Mouse (Mus musculus): ENCODE measurements around the gene Gfm2.
"Not testable (repeated sequence)": the region's sequence is repeated elsewhere in the genome, so short reads cannot be mapped to it uniquely, and the experiment has no call there.

Gene Gfm2

DNA sequence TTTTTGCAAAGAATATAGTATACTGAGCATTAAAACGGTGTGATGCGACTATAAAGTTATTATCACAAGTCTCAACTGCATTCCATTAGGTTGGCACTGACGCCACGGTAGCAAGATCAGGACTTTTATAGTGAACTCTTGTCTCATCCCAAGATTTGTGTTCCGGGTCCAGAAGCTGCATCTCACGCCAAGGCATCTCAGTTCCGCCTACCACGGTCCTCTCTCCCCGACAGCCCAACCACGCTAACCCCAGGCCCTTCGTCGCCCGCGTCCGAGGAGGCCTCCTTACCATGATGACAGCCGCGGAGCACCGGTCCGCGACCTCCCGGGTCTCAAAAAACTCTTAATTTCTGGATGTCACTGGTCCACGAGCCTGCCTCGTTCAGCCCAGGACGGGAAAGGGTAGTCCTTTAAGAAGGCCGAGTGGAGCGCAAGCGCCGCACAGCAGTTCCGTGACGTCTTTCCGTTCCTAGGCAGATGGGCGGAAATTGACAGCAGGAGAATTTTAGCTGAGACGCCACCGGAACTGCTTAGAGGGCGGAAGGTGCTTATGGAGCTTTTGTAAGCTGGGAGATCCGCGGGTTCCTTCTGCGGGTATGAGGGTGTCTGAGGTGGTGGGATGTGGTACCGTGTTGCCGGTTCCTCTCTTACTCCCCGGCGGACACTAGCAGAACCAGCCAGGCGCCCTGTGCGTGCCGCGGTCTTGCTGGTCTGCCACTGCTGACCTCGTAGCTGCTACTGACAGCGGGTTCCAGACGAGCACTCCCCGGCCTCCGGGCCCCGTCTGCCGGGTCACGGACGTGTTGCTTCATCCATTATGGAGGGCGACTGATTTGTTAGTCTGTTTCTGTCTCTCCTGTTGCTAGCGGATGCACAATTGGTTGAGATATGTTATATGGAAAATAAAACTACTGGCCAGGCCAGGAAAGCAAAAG lies at the start of gene Gfm2, which contains the start of gene Nsa2:
Gene Gfm2 (plus strand): TSS at position 472 of the 935 bp plus-strand sequence.
Gene Nsa2 (minus strand): TSS at position 472 of the 935 bp plus-strand sequence.
- peak; percentile 91 for DNase-seq (ENCODE audit: low spot score)

DNA sequence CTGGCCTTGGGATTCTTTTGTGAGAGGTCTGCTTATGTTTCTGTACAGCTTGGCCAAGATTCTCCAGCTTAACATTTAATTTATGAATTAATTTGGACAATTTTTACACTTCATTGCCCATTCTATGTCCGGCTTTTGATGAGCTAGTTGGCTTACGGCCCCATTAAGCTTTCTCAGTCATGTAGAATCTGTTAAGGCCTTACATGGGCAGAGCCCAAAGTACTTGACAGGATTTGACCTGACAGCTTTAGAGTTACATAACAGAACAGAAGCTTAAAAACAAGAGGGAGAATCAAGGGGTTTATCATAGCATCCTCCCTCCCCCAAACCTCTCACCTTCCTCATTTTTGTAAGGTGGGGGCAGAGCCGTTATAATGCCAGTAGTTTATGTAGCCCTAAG lies 49.6 kb upstream of the Gfm2 start:
- no peak for DNase-seq (ENCODE audit: low spot score)

DNA sequence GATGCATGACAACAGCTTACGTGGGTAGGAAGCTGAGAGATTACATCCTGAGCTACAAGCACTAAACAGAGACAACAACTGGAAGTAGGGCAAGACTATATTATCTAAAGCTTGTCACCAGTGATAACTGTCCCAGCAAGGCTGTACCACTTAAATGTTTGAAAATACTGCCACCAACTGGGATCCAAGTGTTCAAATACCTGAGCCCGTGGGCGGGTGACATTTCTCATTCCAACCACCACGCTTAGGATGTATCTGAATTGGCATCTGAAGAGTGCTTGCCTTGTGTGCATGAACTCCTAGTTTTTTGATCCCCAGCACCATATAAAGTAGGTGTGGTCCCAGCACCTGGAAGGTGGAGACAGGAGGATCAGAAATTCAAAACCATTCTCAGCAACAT lies 42.0 kb upstream of the Gfm2 start:
- no peak for DNase-seq (ENCODE audit: low spot score)

DNA sequence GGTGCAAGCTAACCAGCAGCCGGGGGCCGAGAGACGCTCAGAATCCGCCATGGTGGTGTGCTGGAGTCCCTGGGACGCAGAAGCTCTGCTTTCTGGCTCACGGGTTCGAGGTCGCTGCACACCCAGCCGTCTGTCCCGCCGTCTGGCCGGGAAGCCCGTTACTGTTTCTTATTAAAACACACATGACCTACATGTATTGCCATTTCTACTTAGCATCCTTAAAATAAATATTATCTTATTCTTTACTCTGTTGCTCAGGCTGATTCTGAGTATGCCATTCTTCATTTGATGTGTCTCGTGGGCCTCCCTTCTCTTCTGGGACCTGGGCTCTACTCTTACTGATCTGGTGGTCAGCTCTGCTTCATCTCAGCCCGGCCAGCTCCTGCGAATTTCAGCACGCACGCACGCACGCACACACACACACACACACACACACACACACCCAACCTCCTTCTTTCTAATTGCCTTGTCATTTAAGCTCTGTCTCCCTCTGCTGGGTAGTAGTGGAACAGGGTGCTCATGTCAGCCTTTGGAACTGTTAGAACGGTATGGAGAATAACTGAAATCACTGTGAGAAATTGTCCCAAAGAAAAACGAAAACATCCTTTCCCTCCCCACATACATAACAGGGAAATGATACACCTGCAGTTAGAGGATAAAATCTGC lies 38.4 kb upstream of the Gfm2 start, which contains the start of gene Gm6169:
Gene Gm6169 (minus strand): TSS at position 51 of the 666 bp plus-strand sequence.
- peak; percentile 81 for DNase-seq (ENCODE audit: low spot score)

DNA sequence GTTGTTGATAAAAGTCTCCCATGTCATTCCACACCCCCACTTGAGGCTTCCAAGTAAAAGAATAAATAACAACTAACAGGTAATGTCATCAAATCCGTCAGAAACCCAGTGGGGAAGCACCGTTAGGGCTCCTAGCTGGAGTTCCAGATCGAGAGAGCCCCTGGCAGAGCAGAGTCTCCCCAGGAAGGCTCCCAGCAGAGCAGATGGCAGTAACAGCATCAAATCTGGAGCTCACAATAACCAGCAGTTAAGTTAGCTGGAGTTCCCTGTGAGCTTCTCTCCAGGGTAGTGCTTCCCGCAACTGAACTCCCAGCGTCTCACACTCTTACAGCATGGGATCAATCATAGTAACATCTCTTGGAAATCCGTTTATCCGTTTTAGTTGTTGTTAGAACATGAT lies 32.7 kb upstream of the Gfm2 start:
- DNase-seq (ENCODE audit: low spot score), result peak; percentile 23

GRCm38 (mm10) chr13:97107721-97108120 lies 30.0 kb upstream of the Gfm2 start:
- not testable (repeated sequence) for DNase-seq (ENCODE audit: low spot score)

- no peak for DNase-seq (ENCODE audit: low spot score)
Observed at GRCm38 (mm10) chr13:97109046-97109445, 28.7 kb upstream of the Gfm2 start.

GRCm38 (mm10) chr13:97121341-97121740 lies 16.4 kb upstream of the Gfm2 start:
- DNase-seq (ENCODE audit: low spot score), result no peak

- DNase-seq (ENCODE audit: low spot score), result not testable (repeated sequence)
Observed at GRCm38 (mm10) chr13:97129654-97130053, 8.1 kb upstream of the Gfm2 start.

GRCm38 (mm10) chr13:97130413-97130812 lies 7.3 kb upstream of the Gfm2 start:
- DNase-seq (ENCODE audit: low spot score), result not testable (repeated sequence)

- DNase-seq (ENCODE audit: low spot score), result not testable (repeated sequence)
Observed at GRCm38 (mm10) chr13:97138404-97138931, 731 bp downstream of the Gfm2 start.

DNA sequence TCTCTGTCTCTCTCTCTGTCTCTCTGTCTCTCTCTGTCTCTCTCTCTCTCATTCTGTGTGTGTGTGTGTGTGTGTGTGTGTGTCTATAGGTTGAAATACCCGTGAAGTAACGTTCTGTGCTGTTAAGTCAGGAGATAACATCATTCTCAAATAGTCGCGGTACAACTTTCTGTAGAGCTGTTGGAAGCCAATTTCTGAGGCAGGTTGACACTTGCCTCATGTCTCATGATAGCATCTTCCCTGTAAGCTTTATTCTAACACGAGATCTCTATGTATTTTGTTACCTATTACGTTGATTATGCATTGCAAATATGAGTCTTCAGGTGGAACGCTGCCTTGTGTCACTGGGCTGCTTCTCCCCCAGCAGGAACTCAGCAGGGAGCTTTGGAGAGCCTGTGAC lies 4.6 kb downstream of the Gfm2 start:
- DNase-seq (ENCODE audit: low spot score), result no peak

DNA sequence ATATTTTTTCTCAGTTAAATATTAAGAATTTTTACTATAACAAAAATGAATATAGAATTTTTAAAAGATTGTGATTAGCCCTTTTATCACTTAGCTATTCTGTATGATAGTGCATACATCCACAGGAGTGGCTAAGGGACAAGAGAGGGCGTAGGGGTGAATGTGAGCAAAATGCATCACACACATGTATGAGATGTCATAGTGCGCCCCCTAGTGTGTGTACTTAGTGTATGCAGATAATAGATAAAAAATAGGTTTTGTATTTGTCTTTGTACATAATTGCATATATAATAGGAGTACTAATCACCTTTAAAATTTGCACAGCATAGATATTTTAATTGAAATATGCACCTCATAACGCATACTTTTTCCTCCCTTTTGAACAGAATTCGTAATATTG lies 8.1 kb downstream of the Gfm2 start:
- DNase-seq (ENCODE audit: low spot score), result no peak

DNA sequence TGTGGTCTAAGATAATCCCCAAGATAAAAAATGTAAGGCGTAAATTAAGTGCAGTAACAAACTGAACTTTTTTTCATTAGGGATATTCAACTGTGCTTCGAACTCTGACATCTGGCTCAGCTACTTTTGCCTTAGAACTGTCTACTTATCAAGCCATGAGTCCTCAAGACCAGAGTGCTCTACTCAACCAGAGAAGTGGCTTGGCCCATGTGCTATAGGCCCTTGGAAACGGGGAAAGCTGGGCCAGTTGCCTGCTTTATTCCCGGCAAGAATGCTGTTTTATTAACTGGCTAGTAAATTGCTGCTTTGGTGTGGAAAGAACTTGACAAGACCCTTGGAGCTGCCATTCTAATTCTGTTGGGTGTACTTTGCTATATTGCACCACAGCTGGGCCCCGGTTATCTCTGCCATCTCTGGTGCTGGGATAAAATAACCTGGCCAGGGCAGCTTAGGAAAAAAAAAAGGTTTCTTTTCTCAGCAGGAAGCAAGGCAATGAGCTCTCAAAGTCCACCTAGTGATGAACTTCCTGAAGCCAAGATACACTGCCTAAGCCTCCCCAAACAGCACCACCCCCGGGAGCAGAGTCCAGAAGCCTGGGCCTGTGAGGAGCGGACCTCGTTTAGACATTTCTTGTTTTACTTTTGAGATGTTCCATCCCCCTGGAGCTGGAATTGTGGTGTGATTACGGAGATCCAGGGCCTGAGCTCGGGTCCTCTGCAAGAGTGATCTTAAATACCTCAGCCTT lies 38.0 kb downstream of the Gfm2 start:
- DNase-seq (ENCODE audit: low spot score), result no peak

GRCm38 (mm10) chr13:97176731-97177130 lies 39.0 kb downstream of the Gfm2 start:
- DNase-seq (ENCODE audit: low spot score), result no peak

GRCm38 (mm10) chr13:97178943-97179342 lies 41.2 kb downstream of the Gfm2 start:
- no peak for DNase-seq (ENCODE audit: low spot score)

- DNase-seq (ENCODE audit: low spot score), result no peak
Observed at GRCm38 (mm10) chr13:97180113-97180828, 42.5 kb downstream of the Gfm2 start.

DNA sequence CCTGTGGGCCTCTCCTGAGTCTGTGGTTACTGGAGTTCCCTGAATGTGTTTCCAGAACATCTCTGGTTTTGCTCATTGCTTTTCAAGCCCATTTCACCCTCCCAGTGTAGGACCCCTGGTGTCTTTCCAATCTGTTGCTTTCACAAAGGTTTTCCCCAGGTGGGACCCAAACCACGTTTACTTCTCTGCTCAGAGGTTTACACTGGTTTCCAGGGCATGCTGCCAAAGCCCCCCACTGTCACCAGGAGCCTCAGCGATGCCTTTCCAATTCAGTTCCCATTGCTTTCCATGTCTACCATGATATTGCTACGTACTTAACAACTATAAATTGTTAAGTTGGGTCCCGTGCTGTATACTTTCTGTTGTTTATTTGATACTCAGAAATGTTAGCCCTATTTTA lies 45.1 kb downstream of the Gfm2 start:
- no peak for DNase-seq (ENCODE audit: low spot score)

DNA sequence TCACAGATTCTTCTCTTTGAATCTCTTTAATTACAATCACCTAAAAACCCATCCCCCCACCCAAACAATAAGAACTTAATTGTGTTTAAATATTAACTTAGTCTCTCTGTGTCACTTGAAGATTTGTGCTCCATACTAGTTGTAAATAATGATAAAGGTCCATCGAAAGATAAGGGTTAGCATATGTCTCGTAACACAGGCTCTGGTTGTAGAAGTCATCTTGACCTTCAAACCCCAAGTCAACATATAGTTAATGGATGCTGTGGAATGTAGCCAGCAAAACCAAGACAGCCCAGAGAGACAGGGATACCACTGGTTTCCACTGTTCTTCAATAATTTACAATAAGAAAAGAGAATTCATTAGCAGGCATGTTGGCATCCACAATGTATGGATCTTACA lies 46.4 kb downstream of the Gfm2 start:
- DNase-seq (ENCODE audit: low spot score), result no peak

- no peak for DNase-seq (ENCODE audit: low spot score)
Observed at GRCm38 (mm10) chr13:97184656-97185055, 46.9 kb downstream of the Gfm2 start.

GRCm38 (mm10) chr13:97186346-97186745 lies 48.6 kb downstream of the Gfm2 start:
- no peak for DNase-seq (ENCODE audit: low spot score)

Measured in layer of hippocampus, adult 11-12 months (tissue).